Comparison of ENCODE assay signal across 8 mouse cellular contexts in the genomic region with DNA sequence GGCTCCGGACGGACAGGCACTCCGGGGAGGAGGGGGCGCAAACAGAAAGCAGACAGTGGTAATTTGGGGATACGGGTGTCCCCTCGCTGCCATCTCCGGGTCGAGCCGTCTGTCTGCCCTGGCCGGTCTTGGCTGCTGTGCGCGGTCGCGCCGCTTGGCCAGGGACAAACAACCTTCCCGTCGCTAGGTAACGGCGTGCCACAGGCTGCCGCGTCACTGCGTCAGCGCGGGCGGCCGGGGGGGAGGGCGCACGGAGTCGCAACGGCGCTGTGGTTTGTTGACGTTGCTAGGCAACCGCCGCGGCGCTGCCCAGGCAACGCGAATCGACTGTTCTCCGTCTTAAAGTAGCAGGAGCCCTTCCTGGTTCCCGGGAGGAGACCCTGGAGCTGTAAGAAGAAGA. TPM values are rescaled to one million over a fixed set of nuclear protein-coding genes. Genes with fewer than 3 reads are reported as not detected.
DNase-seq lines count a peak whose midpoint lies in the region; ATAC-seq and TF ChIP-seq lines count a peak whose summit lies in the region.

No protein-coding gene starts in this region.

- H3K27me3 ChIP-seq in Patski = no peaks in the 10 kb centered on the region
- peaks cover 29% of the 10 kb centered on the region for H3K27me3 ChIP-seq in hindbrain, embryonic 12.5 days

- H3K27ac ChIP-seq in hindbrain, embryonic 12.5 days = no peak overlapping the region

- H3K4me2 ChIP-seq in hindbrain, embryonic 12.5 days (replicated peaks) = peak overlapping the region; percentile 74

- TF ChIP-seq CTCF in Patski (IDR thresholded peaks at IDR 0.05) = no peak

- peak; percentile 81 for ATAC-seq in Patski
- peak; percentile 95 for ATAC-seq in hindbrain, embryonic 12.5 days (ENCODE audit: low FRiP score)

- H3K9ac ChIP-seq in hindbrain, embryonic 12.5 days = peak overlapping the region; percentile 56

- peaks cover 18% of the 10 kb centered on the region for H3K4me1 ChIP-seq in hindbrain, embryonic 12.5 days

- peak overlapping the region; percentile 49 for H3K4me3 ChIP-seq in hindbrain, embryonic 12.5 days

- no peaks in the 10 kb centered on the region for H3K9me3 ChIP-seq in hindbrain, embryonic 12.5 days (replicated peaks)

- H3K36me3 ChIP-seq in hindbrain, embryonic 12.5 days = no peaks in the 10 kb centered on the region

- POLR2A ChIA-PET in Patski (lab: Charles Lee) = no interaction called here

- WGBS in hindbrain, embryonic 12.5 days = under 1% methylated on average over 40 of the region's 41 CpGs

- CTCF ChIA-PET in Patski (lab: Charles Lee) = no interaction called here

- in situ Hi-C loops in Patski (cut with MboI; ENCODE audit: low pct_unique_long_range_greater_than_20kb) = no loop called here

- DNase-seq in Patski (ENCODE audit: low read depth, low spot score) = no peak
- DNase-seq in cerebellum, postnatal 10 days = peak; percentile 97 to 98
- DNase-seq in frontal cortex, postnatal 10 days (ENCODE audit: low spot score in 2 of 2) = peak; percentile 93 to 94
- peak; percentile 88 to 94 for DNase-seq in layer of hippocampus, postnatal 25 days (ENCODE audit: extremely low spot score in 1 of 2, low spot score in 1 of 2)
- DNase-seq in lung, postnatal 14 days = peak; percentile 98
- DNase-seq in ovary, postnatal 36 days (ENCODE audit: low spot score) = peak; percentile 95
- DNase-seq in thymus, postnatal 14 days = peak; percentile 92

RNA-seq across cellular contexts. Expression of gene Fosb, which starts 10.1 kb away (rescaled TPM):
- polyA plus RNA-seq in Patski (2021) = 72.9 TPM
- 0.10 TPM in 1 of 2 replicates, not detected in the other for polyA plus RNA-seq in hindbrain, embryonic 12.5 days (2016; fragmentation: Nextera tagmentation; extraction: Ambion mirVana)
- total RNA-seq in layer of hippocampus, postnatal 25 days (2021) = 1 to 10 TPM; 5.2 to 9.8 TPM

RNA-seq across cellular contexts. Expression of gene Ercc1, which starts 24.7 kb away (rescaled TPM):
- polyA plus RNA-seq in Patski (2021) = 40.9 TPM
- 95.6 and 96.8 TPM in 2 replicates for polyA plus RNA-seq in hindbrain, embryonic 12.5 days (2016; fragmentation: Nextera tagmentation; extraction: Ambion mirVana)
- 10 to 100 TPM; 37.8 to 39.1 TPM for total RNA-seq in layer of hippocampus, postnatal 25 days (2021)

RNA-seq across cellular contexts. Expression of gene Rtn2, which starts 37.5 kb away (rescaled TPM):
- 4.0 TPM for polyA plus RNA-seq in Patski (2021)
- polyA plus RNA-seq in hindbrain, embryonic 12.5 days (2016; fragmentation: Nextera tagmentation; extraction: Ambion mirVana) = 67.8 and 68.0 TPM in 2 replicates
- total RNA-seq in layer of hippocampus, postnatal 25 days (2021) = 10 to 100 TPM; 85.9 to 96.3 TPM

RNA-seq across cellular contexts. Expression of gene Cd3eap, which starts 39.4 kb away (rescaled TPM):
- 16.6 TPM for polyA plus RNA-seq in Patski (2021)
- polyA plus RNA-seq in hindbrain, embryonic 12.5 days (2016; fragmentation: Nextera tagmentation; extraction: Ambion mirVana) = 17.3 and 20.4 TPM in 2 replicates
- total RNA-seq in layer of hippocampus, postnatal 25 days (2021) = 10 to 100 TPM; 17.7 to 18.3 TPM

RNA-seq across cellular contexts. Expression of gene Ppp1r13l, which starts 39.6 kb away (rescaled TPM):
- polyA plus RNA-seq in Patski (2021) = 11.9 TPM
- 4.7 and 5.5 TPM in 2 replicates for polyA plus RNA-seq in hindbrain, embryonic 12.5 days (2016; fragmentation: Nextera tagmentation; extraction: Ambion mirVana)
- total RNA-seq in layer of hippocampus, postnatal 25 days (2021) = 1 to 10 TPM; 4.5 to 4.8 TPM

Comparison
In these comparisons a context has a peak if more than half of its experiments do, and no peak if none do; other contexts are left out.
1. RNA of gene Fosb, which starts 10.1 kb away (polyA plus RNA-seq): 72.9 TPM in Patski (single experiment); 0.10 TPM in hindbrain, embryonic 12.5 days; every median in the first group is over 10 times any median in the second.
2. RNA of gene Rtn2, which starts 37.5 kb away (polyA plus RNA-seq): 67.8 to 68.0 TPM in hindbrain, embryonic 12.5 days; 4.0 TPM in Patski (single experiment); every median in the first group is over 10 times any median in the second.